Mouse (Mus musculus) CH12.LX (cell line): ENCODE measurements around the gene Jph2. TPM values are rescaled to one million over a fixed set of nuclear protein-coding genes. Genes with fewer than 3 reads are reported as not detected.

Experiments used
- DNase-seq: peaks from one replicate; pipeline ENCODE4 v3.0.0-alpha.2; 2013; ENCODE audit errors: extremely low read depth
- H3K27ac ChIP-seq: 2 replicates; pipeline ENCODE4 v1.5.1; 2012; ENCODE audit warnings: low read depth, mild to moderate bottlenecking, control low read depth, moderate library complexity; ENCODE audit not compliant: insufficient read depth
- H3K27me3 ChIP-seq: replicated peaks from 2 replicates; pipeline ENCODE3; 2012; ENCODE audit warnings: inconsistent platforms
- H3K36me3 ChIP-seq, 2 experiments: replicated peaks in 1 of 2; 2 replicates each; pipeline versions ENCODE3 to v1.6.1; 2012; ENCODE audit warnings: inconsistent platforms in 1 of 2, low read length in 1 of 2, mild to moderate bottlenecking in 1 of 2, mixed read lengths in 1 of 2, moderate library complexity in 1 of 2; ENCODE audit not compliant: control insufficient read depth in 1 of 2, insufficient read depth in 1 of 2
- H3K4me1 ChIP-seq, 2 experiments: 2 replicates each; pipeline ENCODE4 v1.6.1; 2012; ENCODE audit warnings: inconsistent platforms in 1 of 2, moderate library complexity in 1 of 2; ENCODE audit not compliant: insufficient read depth in 2 of 2, control insufficient read depth in 1 of 2
- H3K4me2 ChIP-seq: 2 replicates; pipeline ENCODE4 v1.6.1; 2012; ENCODE audit warnings: low read depth, mild to moderate bottlenecking, control low read depth; ENCODE audit not compliant: poor library complexity, insufficient read depth, severe bottlenecking
- H3K4me3 ChIP-seq, 3 experiments: fragments of 150-350 bp in 1 of 3; sonication (generic) in 1 of 3; replicated peaks in 1 of 3; 2 replicates each; pipeline versions ENCODE3 to v1.5.1; 2011 to 2012; ENCODE audit warnings: low read depth in 2 of 3, low read length in 2 of 3, mild to moderate bottlenecking in 2 of 3, moderate library complexity in 2 of 3, control low read depth in 1 of 3, improper control_type of control experiment in 1 of 3, inconsistent platforms in 1 of 3, mixed read lengths in 1 of 3; ENCODE audit not compliant: poor library complexity in 1 of 3
- H3K79me2 ChIP-seq: replicated peaks from 2 replicates; pipeline ENCODE4 v1.6.1; 2012; ENCODE audit warnings: mild to moderate bottlenecking, moderate library complexity; ENCODE audit not compliant: control insufficient read depth, poor library complexity, insufficient read depth, severe bottlenecking; ENCODE audit errors: extremely low read depth
- H3K9ac ChIP-seq: 2 replicates; pipeline ENCODE4 v1.6.1; 2012; ENCODE audit warnings: low read depth, mild to moderate bottlenecking, control low read depth, moderate library complexity; ENCODE audit not compliant: insufficient read depth
- H3K9me3 ChIP-seq: replicated peaks from 2 replicates; pipeline ENCODE3; 2012; ENCODE audit warnings: low read length, inconsistent platforms, mixed read lengths
- CHD1 ChIP-seq: IDR thresholded peaks from 2 replicates; pipeline ENCODE4 v1.6.1; 2012; ENCODE audit warnings: low read depth, low read length, improper control_type of control experiment, inconsistent platforms
- EP300 ChIP-seq: IDR thresholded peaks from 2 replicates; pipeline ENCODE4 v1.6.1; 2011; ENCODE audit warnings: low read length, improper control_type of control experiment
- HCFC1 ChIP-seq: IDR thresholded peaks from 2 replicates; pipeline ENCODE4 v1.6.1; 2012; ENCODE audit warnings: low read depth, mild to moderate bottlenecking, inconsistent platforms, low read length, improper control_type of control experiment
- MAFK ChIP-seq: IDR thresholded peaks from 2 replicates; pipeline ENCODE4 v1.6.1; 2011; ENCODE audit warnings: low read length, improper control_type of control experiment; ENCODE audit not compliant: insufficient replicate concordance
- MAX ChIP-seq: IDR thresholded peaks from 2 replicates; pipeline ENCODE4 v1.6.1; 2011; ENCODE audit warnings: low read length, improper control_type of control experiment
- POLR2AphosphoS2 ChIP-seq: IDR thresholded peaks from 2 replicates; pipeline ENCODE4 v1.6.1; 2011; ENCODE audit warnings: low read depth, low read length, improper control_type of control experiment
- TCF12 ChIP-seq: IDR thresholded peaks from 2 replicates; pipeline ENCODE4 v1.6.1; 2014; ENCODE audit warnings: low read depth, mild to moderate bottlenecking, inconsistent platforms, low read length, improper control_type of control experiment
- ZC3H11A ChIP-seq: IDR thresholded peaks from 2 replicates; pipeline ENCODE4 v1.6.1; 2012; ENCODE audit warnings: low read depth, mild to moderate bottlenecking, inconsistent platforms, low read length, improper control_type of control experiment
- dilution Hi-C: fragments of 300-500 bp; cut with MboI; formaldehyde crosslinking; loops from 2 replicates; pipeline ENCODE4 v1.14.3; 2020; ENCODE audit warnings: low sequenced_read_pairs; ENCODE audit not compliant: extremely low pct_unique_long_range_greater_than_20kb, extremely low pct_ligation_motif_present
- in situ Hi-C: fragments of 300-500 bp; cut with MboI; formaldehyde crosslinking; loops from 3 replicates; pipeline ENCODE4 v1.14.3; 2019; ENCODE audit warnings: low sequenced_read_pairs, low pct_ligation_motif_present, low pct_unique_long_range_greater_than_20kb, mixed read lengths
- polyA plus RNA-seq: library from polyadenylated mRNA; unstranded; fragments of >175 nt; gene quantifications from 2 replicates; pipeline ENCODE4 v1.2.1, GENCODE M21; 2012; ENCODE audit warnings: low read depth; ENCODE audit not compliant: insufficient read length
- total RNA-seq, 2 experiments: library from RNA; depleted of rRNA; stranded (reverse); fragments of 300-350 nt in 1 of 2; fragments of >200 nt in 1 of 2; gene quantifications; 2 replicates each; pipeline ENCODE4 v1.2.3; 2012 to 2014

Gene Jph2
- total RNA-seq (2012; rRNA removed) (not detected in 2 replicates), total RNA-seq (2014; rRNA removed) (not detected in 2 replicates), polyA plus RNA-seq (not detected in 2 replicates)

DNA sequence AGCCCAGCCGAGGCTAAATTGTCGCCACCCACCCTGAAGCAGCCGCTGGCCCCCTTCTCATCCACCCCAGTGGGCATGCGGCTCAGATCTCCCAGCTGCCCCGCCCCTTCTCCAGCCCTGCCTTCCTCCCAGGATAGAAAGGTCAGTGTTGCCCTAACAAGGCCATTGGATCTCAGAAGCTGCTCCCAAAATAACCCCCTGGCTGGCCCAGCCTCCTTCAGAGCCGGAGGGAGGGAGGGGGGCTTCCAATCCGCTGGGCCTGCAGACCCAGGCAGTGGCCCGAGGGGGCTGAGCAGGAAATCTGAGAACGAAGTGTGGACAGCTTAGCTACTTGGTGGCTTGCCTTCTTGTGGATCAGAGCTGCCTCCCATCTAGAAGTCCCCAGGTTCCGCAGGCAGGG is at the start of gene Jph2:
Gene Jph2, minus strand, starts transcription at position 89 of the 400 bp plus-strand sequence.
- no peak for DNase-seq
- in situ Hi-C loops, result no loop called here
- no peaks in the 10 kb centered on the region for H3K4me1 ChIP-seq
- H3K27me3 ChIP-seq, result peaks cover 53% of the 10 kb centered on the region
- no peaks in the 10 kb centered on the region for H3K79me2 ChIP-seq
- TF ChIP-seq ZC3H11A (no peak), HCFC1 (no peak)
- no peaks in the 10 kb centered on the region for H3K36me3 ChIP-seq
- no peak within 1 kb of the TSS for H3K4me2 ChIP-seq
- no peak within 1 kb of the TSS for H3K4me3 ChIP-seq
- H3K9me3 ChIP-seq, result no peaks in the 10 kb centered on the region
- dilution Hi-C loops, result no loop called here
- no peak within 1 kb of the TSS for H3K27ac ChIP-seq
- H3K9ac ChIP-seq, result no peak within 1 kb of the TSS

DNA sequence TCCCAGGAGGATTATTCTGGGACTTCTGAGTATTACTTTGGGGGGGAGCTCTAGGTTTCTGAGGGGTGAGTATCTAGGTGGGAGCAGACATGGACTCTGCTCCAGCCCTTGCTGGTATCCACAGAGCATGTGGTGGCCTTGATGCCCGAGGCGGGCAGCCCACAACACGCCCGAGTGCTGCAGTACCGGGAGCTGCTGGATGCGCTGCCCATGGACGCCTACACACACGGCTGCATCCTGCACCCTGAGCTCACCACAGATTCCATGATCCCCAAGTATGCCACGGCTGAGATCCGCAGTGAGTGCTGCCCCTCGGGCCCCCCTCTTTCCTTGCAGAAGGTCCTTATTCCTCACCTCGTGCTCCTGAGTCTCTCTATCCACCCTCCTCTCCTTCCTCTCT is 49.6 kb upstream of the Jph2 start:
- no peak overlapping the region for H3K27ac ChIP-seq
- no peak overlapping the region for H3K9ac ChIP-seq
- H3K79me2 ChIP-seq, result no peaks in the 10 kb centered on the region
- no peaks in the 10 kb centered on the region for H3K9me3 ChIP-seq
- H3K36me3 ChIP-seq, result no peaks in the 10 kb centered on the region
- TF ChIP-seq CHD1 (no peak), POLR2AphosphoS2 (no peak), MAFK (no peak), MAX (no peak)
- dilution Hi-C loops, result no loop called here
- H3K4me1 ChIP-seq, result no peaks in the 10 kb centered on the region
- H3K4me3 ChIP-seq, result no peak overlapping the region
- in situ Hi-C loops, result no loop called here
- peaks cover 95% of the 10 kb centered on the region for H3K27me3 ChIP-seq
- no peak overlapping the region for H3K4me2 ChIP-seq
- no peak for DNase-seq

DNA sequence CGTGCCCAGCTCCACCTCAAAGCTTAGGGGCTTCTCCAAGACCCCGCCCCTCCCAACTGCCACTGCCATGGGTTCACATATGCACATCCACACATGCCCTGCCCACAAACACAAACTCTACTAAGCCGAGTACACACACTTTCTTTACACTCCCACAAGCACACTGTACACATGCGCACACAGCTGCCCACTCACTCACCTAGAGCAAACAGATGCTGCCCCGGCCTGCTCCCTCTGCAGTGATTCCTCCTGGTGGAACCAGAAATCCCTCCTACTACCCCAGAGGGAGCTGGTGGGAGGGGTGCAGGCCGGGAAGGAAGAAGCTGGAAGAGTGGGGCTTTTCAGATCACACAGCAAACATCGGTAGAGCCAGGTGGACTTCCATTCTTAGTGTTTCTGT is 46.2 kb upstream of the Jph2 start:
- Histone ChIP-seq H3K9me3 (no peaks in the 10 kb centered on the region), H3K36me3 (no peaks in the 10 kb centered on the region), H3K4me2 (no peak overlapping the region), H3K27ac (no peak overlapping the region), H3K4me1 (no peaks in the 10 kb centered on the region), H3K4me3 (no peak overlapping the region), H3K79me2 (no peaks in the 10 kb centered on the region), H3K27me3 (peaks cover 94% of the 10 kb centered on the region), H3K9ac (no peak overlapping the region)
- TF ChIP-seq TCF12 (no peak), EP300 (no peak), POLR2AphosphoS2 (no peak)
- DNase-seq, result no peak
- dilution Hi-C loops (no loop called here), in situ Hi-C loops (no loop called here)
